Mouse (Mus musculus) hematopoietic stem cell, adult 5-6 weeks (primary cell): ENCODE data around the gene Ampd3. TPM values are rescaled to one million over a fixed set of nuclear protein-coding genes. Genes with fewer than 3 reads are reported as not detected.

Experiments used
- ATAC-seq, 2 experiments: fragments of 125-278 bp in 1 of 2; replicated peaks in 1 of 2; 2 replicates each; pipeline ENCODE4 v1.8.0; 2016 to 2017; ENCODE audit warnings: inconsistent platforms in 2 of 2, mild to moderate bottlenecking in 2 of 2, moderate number of reproducible peaks in 2 of 2, low read depth in 1 of 2, moderate TSS enrichment in 1 of 2; ENCODE audit not compliant: low FRiP score in 2 of 2, poor library complexity in 2 of 2, severe bottlenecking in 2 of 2, insufficient read depth in 1 of 2, low TSS enrichment in 1 of 2
- total RNA-seq: library from RNA; stranded (forward); fragments of 172-1452, 232-1000 nt; gene quantifications from 2 replicates; pipeline ENCODE4 v1.2.3, GENCODE M21; 2017

Ampd3 gene
- total RNA-seq, 1 experiment from 2014 or later: 4.4 TPM

DNA sequence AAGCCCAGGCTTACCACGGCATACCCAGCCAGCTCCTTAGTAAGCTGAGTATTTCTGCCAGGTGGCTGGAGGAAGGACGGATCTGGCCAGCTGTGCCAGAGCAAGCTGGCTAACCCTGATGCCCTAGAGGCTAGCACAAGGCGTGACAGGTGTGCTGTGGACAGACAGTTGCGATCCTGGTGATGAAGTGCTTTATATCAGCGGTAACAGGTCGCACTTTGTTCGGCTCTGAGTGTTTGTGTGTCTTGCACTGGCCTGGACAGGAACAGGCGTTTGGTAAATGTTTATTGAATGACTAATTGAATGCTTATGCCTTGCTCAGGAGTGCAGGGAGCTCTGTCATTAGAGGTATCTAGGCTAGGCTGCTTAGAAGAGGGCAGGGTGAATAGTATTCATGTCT, 17.0 kb downstream of the Ampd3 start:
- ATAC-seq: no peak

DNA sequence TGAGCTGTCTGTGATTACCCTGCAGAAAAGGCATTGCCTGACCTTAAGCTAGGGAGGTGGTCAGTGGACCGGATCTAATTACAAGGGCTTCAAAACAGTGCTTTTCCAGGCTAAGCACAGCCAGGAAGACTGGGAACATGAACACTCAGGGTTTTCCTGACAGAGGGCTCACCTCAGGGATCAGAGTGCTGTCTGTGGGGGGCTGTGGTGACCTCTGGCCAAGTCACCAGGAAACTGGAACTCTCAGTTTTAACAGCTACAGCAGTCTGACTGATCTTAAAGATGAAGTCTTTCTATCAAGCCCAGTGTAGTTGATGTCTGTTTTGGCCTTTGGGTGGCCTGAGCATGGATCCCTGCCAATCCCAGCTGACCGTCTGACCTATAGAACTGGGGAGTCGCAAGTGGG, 17.7 kb downstream of the Ampd3 start:
- ATAC-seq: no peak

- peak; percentile 4 to 59; a peak in 2 of 4 replicates for ATAC-seq
Observed at GRCm38 (mm10) chr7:110787310-110787709, 19.3 kb downstream of the Ampd3 start.

GRCm38 (mm10) chr7:110790878-110791277, 22.9 kb downstream of the Ampd3 start:
- no peak for ATAC-seq

GRCm38 (mm10) chr7:110792201-110792600, 24.2 kb downstream of the Ampd3 start:
- no peak for ATAC-seq

GRCm38 (mm10) chr7:110792834-110793233, 24.8 kb downstream of the Ampd3 start:
- no peak for ATAC-seq

- ATAC-seq: no peak
Observed at GRCm38 (mm10) chr7:110794722-110795121, 26.7 kb downstream of the Ampd3 start.

GRCm38 (mm10) chr7:110796367-110797051, 28.5 kb downstream of the Ampd3 start:
- ATAC-seq: peak; percentile 96 to 97

GRCm38 (mm10) chr7:110797722-110798409, 29.9 kb downstream of the Ampd3 start:
- no peak for ATAC-seq

DNA sequence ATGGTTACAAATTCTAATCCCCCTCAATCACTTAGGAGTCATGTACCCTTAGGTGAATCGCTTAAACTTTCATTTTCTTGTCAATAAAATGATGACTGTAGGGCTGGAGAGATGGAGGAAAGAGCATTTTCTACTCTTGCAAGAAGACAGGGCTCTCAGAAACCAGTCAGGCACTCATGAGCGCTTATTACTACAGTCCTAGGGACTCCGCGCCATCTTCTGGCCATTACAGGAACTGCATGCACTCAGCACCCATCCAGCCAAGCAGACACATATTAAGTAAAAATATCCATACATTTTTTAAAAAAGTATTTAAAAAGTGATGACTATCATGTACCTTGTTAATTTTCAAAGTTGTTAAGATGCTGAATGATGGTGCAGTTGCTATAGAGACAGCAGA, 33.0 kb downstream of the Ampd3 start:
- ATAC-seq: peak; percentile 33 to 43; a peak in 1 of 4 replicates

GRCm38 (mm10) chr7:110803131-110803530, 35.1 kb downstream of the Ampd3 start:
- ATAC-seq: no peak

- ATAC-seq: peak; percentile 18 to 51; a peak in 2 of 4 replicates
Observed at GRCm38 (mm10) chr7:110804266-110804665, 36.3 kb downstream of the Ampd3 start.

DNA sequence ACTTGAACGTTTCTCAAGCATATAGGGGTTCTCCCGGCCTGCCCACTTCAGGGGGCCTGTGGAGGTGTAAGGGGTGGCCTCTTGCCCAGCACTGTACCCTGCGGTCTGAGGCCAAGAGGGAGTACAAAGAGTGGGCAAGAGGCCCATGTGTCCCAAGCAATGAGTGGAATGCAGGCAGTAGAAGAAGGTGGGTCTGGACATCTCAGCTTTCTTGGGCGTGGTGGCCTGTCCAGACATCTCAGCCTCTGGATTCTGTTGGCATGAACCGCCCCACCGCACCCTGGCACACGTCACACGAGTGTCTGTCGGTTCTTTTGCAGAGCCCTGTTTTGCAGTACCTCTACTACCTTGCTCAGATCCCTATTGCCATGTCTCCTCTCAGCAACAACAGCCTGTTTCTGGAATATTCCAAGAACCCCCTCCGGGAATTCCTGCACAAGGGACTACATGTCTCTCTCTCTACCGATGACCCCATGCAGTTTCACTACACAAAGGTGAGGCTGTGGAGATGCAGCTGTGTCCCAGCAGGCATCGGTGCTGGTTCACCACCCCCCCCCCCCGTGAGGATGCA, 39.5 kb downstream of the Ampd3 start:
- no peak for ATAC-seq

GRCm38 (mm10) chr7:110808962-110809361, 41.0 kb downstream of the Ampd3 start:
- no peak for ATAC-seq

GRCm38 (mm10) chr7:110809585-110810557, 41.9 kb downstream of the Ampd3 start:
- no peak for ATAC-seq

DNA sequence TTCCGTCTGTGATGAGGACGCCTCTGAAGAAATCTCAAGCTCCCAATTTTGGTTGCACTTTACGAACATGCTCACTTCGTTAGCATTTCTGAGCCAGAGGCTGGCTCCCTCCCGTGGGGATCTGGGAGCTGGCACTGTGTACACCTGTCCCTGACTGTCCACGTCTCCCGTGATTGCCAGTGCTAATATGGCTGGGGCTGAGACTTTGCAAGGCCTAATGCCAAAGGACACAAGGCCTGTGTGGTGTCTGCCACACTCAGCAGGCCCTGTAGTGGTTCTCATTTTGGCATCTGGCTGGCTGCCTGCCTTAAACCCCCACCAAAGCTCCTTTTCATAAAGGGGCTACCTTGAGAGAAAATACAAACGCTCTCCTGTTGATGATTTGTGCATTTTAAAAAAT, 43.0 kb downstream of the Ampd3 start:
- no peak for ATAC-seq

DNA sequence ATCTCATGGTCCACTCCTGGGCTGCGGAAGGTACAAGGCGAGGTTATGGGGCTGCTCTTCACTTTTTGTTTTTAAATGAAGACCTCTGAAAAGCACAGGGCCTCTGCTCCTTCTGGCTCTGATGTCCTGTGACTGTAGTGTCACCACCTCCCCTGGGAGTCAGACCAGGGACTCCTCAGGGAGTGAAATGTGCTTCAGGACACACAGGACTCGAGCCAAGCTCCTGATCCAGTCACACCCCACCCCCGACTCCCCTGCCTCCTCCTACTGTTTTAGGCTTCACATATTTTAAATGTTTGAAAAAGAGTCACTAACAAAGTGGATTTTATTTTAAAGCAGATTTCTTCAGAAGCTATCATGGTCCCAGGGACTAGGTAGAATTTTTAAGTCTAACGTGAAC, 43.5 kb downstream of the Ampd3 start:
- ATAC-seq: no peak
